Mouse (Mus musculus): ENCODE data around the gene Spire2. TPM values are rescaled to one million over a fixed set of nuclear protein-coding genes. Genes with fewer than 3 reads are reported as not detected.

Spire2 gene
- total RNA-seq (2023) = under 1 TPM; 0.22 to 0.71 TPM

DNA sequence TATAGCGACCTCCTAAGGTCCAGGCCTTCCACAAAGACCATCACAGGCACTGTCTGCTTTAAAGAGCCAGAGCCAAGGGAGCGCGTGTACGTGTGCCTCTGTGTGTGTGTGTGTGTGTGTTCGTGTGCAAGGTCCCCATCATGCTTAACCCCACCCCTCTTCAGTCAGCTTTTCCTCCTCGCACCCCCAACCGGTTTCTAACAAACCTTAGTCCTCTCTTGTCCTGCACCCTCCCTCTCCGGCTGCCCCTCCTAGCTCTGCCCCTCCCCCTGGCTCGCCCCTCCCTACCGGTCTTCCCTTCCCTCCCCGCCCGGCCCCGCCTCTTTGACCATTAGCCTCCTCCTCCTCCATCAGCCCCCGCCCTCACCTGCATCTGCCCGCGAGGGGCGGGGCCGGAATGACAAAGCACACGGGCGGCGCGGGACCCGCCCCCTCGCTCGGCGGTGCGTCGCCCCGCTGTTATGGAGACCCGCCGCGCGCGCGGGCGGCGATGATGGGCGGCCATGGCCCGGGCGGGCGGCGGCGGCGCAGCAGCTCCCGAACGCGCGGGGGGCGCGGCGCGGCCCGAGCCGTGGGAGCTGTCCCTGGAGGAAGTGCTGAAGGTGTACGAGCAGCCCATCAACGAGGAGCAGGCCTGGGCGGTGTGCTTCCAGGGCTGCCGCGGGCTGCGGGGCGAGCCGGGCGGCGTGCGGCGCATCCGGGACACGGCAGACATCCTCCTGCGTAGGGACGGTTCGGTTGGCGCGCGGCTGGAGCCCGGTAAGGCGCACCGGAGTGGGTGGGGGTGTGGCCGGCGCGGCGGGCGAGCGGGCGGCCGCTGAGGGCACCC is at the start of gene Spire2:
Spire2 (plus strand) TSS at position 452 of the 829 bp plus-strand sequence.

DNA sequence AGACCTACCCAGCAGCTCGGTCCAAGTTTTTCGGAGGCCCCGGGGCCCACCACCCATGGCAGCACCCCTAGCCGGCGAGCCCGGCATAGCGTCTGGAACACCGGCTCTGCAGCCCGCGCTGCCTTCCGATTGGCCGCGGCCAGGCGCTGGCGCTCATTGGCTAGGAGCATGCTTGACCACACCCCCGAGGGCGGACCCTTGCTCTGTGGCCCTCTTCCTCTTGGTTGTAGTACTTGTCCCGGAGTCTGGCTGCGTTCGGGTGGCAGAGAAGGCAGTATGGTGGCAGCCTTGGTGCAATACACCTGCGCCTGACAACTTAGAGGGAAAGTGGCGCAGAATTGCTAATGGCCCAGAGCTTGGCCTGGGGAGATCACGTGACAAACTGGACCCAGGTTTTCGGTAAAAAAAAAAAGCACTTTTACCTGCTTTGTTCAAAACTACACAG is 14.0 kb upstream of the Spire2 start, which contains the start of gene Fanca:
Fanca (minus strand) TSS at position 110 of the 445 bp plus-strand sequence.

DNA sequence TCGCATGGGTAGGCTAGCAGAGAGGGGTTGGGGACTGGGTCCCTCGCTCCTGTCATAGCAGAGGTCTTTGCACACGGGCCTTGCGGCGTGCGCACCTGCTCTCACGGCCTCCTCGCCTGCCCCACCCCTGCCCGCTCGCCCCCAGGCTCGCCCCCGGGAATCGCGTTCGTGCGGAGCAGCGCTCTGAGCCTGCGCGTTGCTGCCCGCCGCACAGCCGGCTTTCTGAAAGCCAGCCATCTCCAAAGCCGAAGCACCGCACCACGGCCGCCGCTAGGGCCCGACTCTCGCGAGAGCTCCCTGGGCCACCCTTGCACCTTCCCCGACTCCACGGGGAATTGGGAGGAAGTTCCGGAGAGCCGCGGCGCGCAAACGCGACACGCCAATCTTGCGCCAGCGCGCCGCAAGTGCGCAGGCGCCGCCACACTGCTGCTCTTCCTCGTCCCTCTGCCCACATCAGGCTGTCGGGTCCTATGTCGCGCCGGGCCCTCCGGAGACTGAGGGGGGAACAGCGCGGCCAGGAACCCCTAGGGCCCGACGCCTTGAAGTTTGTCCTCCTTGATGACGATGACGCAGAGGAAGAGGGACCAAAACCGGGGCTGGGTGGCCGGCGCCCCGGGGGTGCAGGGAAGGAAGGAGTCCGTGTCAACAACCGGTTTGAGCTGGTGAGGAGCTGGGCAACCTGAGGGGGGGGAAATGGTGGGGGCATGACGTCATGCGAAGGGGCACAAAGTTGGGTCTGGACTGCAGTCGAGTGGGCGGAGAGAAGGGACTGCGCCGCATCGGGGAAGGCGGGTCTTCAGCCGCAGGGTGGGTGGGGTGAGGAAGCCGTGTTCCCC is 41.1 kb downstream of the Spire2 start, which contains the start of gene Tcf25:
Tcf25 (plus strand) TSS at position 351 of the 836 bp plus-strand sequence.

DNA sequence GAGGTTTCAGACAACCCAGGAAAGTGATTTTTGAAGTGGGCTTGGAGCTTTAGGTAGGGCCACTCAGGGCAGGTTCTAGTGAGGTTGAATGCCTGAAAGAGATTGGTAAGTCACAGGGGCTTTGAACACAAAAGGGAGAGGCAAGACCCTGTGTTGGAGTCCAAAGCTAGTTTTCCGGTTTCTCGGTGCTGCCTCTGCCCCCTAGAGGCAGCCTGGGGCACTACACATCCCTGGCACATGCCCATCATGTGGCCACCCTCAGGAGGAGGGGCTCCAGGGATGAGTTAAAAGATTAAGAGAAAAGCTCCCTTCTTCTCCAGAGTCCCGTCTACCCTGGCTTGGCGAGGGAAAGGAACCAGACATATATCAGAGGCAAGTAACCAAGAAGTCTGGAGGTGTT is 74.3 kb downstream of the Spire2 start, which contains the start of gene Mc1r:
Mc1r (plus strand) TSS at position 322 of the 400 bp plus-strand sequence.

DNA sequence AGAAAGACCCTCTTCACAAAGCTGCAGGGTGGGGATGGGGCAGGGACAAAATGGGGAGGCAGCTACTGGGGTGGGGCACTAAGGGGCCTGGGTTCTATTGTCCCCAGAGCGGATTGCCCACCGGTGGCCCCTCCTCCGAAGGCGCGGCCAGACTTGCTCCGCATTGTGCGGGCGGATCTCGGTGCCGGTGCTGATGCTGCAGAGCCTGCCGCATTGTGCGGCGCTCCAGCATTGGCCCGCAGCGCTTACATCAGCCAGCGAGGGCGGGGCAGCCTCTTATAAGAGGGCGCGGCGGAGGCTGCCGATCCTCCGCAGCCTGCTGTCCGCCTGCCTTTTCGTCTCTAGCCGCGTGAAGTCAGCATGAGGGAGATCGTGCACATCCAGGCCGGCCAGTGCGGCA is 78.7 kb downstream of the Spire2 start, which contains the start of gene Tubb3:
Tubb3 (plus strand) TSS at position 179 of the 400 bp plus-strand sequence.

Other genes with a start within 250 kb of the Spire2 start
- gene Rpl13, start 230.4 kb upstream of the Spire2 start, total RNA-seq (2023) = 100 to 1,000 TPM; 407 to 457 TPM
- gene Cpne7, start 215.3 kb upstream of the Spire2 start, total RNA-seq (2023) = not detected
- gene Sult5a1, start 174.4 kb upstream of the Spire2 start, total RNA-seq (2023) = 1 to 10 TPM in 1 of 2 experiments, under 1 TPM in 1; 0.69 to 2.3 TPM
- gene Dpep1, start 146.5 kb upstream of the Spire2 start, total RNA-seq (2023) = under 1 TPM; 0.38 to 0.40 TPM
- 10 to 100 TPM; 71.8 to 89.1 TPM for gene Chmp1a, start 120.0 kb upstream of the Spire2 start, total RNA-seq (2023)
- gene Spata33, start 119.9 kb upstream of the Spire2 start, total RNA-seq (2023) = under 1 TPM in 1 of 2 experiments, not detected in 1; 0.13 TPM
- gene Cdk10, start 107.9 kb upstream of the Spire2 start, total RNA-seq (2023) = 10 to 100 TPM; 23.5 to 29.2 TPM
- 1 to 10 TPM; 6.1 to 6.3 TPM for gene Spata2l, start 96.5 kb upstream of the Spire2 start, total RNA-seq (2023)
- gene Zfp276, start 78.5 kb upstream of the Spire2 start, total RNA-seq (2023) = 10 to 100 TPM; 35.6 to 38.0 TPM
- 10 to 100 TPM; 40.5 to 46.2 TPM for gene Vps9d1, start 78.4 kb upstream of the Spire2 start, total RNA-seq (2023)
- gene Fanca, start 14.1 kb upstream of the Spire2 start, total RNA-seq (2023) = 10 to 100 TPM; 41.0 to 55.4 TPM
- gene Tcf25, start 41.0 kb downstream of the Spire2 start, total RNA-seq (2023) = 100 to 1,000 TPM; 119 to 121 TPM
- not detected for gene Mc1r, start 74.4 kb downstream of the Spire2 start, total RNA-seq (2023)
- gene Tubb3, start 78.7 kb downstream of the Spire2 start, total RNA-seq (2023) = under 1 TPM in 1 of 2 experiments, not detected in 1; 0.33 TPM
- gene Def8, start 90.8 kb downstream of the Spire2 start, total RNA-seq (2023) = 10 to 100 TPM; 42.3 to 51.5 TPM
- gene Afg3l1, start 145.2 kb downstream of the Spire2 start, total RNA-seq (2023) = 10 to 100 TPM; 37.5 to 39.9 TPM
- gene Dbndd1, start 182.8 kb downstream of the Spire2 start, total RNA-seq (2023) = not detected
- gene Gas8, start 186.1 kb downstream of the Spire2 start, total RNA-seq (2023) = 1 to 10 TPM; 1.7 to 2.3 TPM